Mouse (Mus musculus) CH12.LX (cell line): ENCODE measurements around the gene Ap1g1.

Experiments
- CTCF ChIP-seq, 2 experiments: IDR thresholded peaks in 1 of 2; conservative IDR thresholded peaks in 1 of 2; 2 replicates each; pipeline ENCODE4 v1.5.1; 2011 to 2012; ENCODE audit warnings: low read depth in 2 of 2, low read length in 2 of 2, improper control_type of control experiment in 1 of 2, inconsistent platforms in 1 of 2, mild to moderate bottlenecking in 1 of 2, moderate library complexity in 1 of 2
- E2F4 ChIP-seq: IDR thresholded peaks from 2 replicates; pipeline ENCODE4 v1.6.1; 2011; ENCODE audit warnings: low read depth, low read length, improper control_type of control experiment; ENCODE audit not compliant: insufficient replicate concordance
- EP300 ChIP-seq: IDR thresholded peaks from 2 replicates; pipeline ENCODE4 v1.6.1; 2011; ENCODE audit warnings: low read length, improper control_type of control experiment
- POLR2A ChIP-seq: IDR thresholded peaks from 2 replicates; pipeline ENCODE4 v1.6.1; 2011; ENCODE audit warnings: low read depth, mild to moderate bottlenecking, improper control_type of control experiment, low read length
- TCF12 ChIP-seq: IDR thresholded peaks from 2 replicates; pipeline ENCODE4 v1.6.1; 2014; ENCODE audit warnings: low read depth, mild to moderate bottlenecking, inconsistent platforms, low read length, improper control_type of control experiment
- UBTF ChIP-seq: IDR thresholded peaks from 2 replicates; pipeline ENCODE4 v1.6.1; 2012; ENCODE audit warnings: low read depth, mild to moderate bottlenecking, inconsistent platforms, low read length, improper control_type of control experiment, moderate library complexity
- ZMIZ1 ChIP-seq: IDR thresholded peaks from 2 replicates; pipeline ENCODE4 v1.6.1; 2012; ENCODE audit warnings: low read depth, mild to moderate bottlenecking, inconsistent platforms, low read length, improper control_type of control experiment

DNA sequence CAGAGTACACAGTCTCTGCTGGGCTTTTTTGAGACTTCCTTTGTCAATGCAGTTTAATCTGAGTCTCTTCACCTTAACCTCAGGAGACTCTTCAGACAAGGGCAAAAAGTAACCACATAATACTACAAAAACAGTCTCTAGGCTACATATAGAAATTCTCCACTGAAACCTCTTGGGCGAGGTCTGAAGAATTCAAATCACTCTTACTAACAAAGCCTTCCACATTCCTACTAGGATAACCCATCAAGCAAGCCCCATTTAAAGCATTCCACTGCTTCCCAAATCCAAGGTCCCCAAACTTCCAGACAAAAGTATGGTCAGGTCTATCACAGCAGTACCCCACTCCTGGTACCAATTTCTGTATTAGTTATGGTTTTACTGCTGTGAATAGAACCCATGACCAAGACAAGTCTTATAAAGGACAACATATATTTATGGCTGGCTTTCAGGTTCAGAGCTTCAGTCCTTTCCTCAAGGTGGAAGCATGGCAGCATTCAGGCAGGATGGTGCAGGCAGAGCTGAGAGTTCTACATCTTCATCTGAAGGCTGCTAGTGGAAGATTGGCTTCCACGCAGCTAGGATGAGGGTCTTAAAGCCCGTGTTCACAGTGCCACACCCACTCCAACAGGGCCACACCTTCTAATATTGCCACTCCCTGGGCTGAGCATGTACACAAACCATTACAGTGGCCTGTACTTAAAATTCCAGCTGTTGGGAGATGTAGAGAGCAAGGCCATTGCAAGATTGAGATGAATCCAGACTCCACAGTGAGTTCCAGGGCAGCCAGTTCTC is 112.6 kb downstream of the Ap1g1 start:
- no peak for TF ChIP-seq TCF12
- no peak for TF ChIP-seq EP300
- TF ChIP-seq POLR2A = no peak
- no peak for TF ChIP-seq CTCF (conservative IDR thresholded peaks at IDR 0.05 in 1 of 2, IDR thresholded peaks at IDR 0.05 in 1 of 2; ENCODE audit: low read depth in 2 of 2, low read length in 2 of 2)
- TF ChIP-seq UBTF = no peak
- no peak for TF ChIP-seq ZMIZ1
- TF ChIP-seq E2F4 = no peak
